Mouse (Mus musculus): ENCODE measurements around the gene Fbxo42.

Gene Fbxo42

GRCm38 (mm10) chr4:141175783-141176182 is 28.1 kb downstream of the Fbxo42 start:
- no peak for DNase-seq (ENCODE audit: low spot score in 2 of 2)

DNA sequence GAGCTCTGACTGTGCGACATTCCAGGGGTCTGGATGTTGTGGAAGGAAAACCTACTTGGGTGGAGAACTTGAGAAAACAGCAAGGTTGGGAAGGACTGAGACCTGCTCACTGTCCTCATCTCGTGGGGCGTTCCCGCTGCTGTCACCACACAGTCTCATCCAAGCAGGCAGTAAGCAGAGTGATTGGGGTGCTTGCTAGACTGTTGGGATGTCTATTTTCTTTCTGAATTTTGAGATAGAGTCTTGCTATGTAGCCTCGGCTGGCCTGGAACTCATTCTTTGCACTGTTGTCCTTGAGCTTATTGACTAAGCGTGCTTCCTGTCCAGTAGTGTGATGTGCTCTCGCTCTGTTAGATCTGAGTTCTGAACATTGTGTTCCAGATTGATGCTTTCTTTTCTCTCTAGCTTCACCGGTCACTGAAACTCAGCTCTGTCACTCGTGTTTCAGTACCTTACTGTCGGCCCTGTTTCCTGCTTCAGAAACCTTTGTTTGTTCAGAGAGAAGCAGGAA is 28.7 kb downstream of the Fbxo42 start:
- no peak for DNase-seq (ENCODE audit: low spot score in 2 of 2)

DNA sequence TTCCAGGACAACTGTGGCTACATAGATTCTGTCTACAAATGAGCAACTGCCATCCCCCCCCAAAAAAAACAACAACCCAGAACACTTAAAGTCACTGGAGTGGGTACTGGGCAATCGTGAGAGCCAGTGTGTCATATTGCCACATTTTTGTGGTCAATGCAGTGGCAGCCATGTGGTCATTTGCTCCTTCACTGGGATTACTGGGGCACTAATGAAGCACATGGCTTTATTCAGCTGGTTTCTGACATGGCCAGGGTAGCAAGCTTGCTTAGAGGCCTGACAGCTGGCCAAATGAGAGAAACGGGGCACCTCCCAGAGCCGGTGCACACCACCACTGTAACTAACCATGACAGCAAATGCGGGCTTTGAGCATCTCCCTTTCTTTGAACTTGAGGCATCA is 30.8 kb downstream of the Fbxo42 start:
- DNase-seq (ENCODE audit: low spot score in 2 of 2), result no peak

- no peak for DNase-seq (ENCODE audit: low spot score in 2 of 2)
Observed at GRCm38 (mm10) chr4:141180831-141181230, 33.1 kb downstream of the Fbxo42 start.

DNA sequence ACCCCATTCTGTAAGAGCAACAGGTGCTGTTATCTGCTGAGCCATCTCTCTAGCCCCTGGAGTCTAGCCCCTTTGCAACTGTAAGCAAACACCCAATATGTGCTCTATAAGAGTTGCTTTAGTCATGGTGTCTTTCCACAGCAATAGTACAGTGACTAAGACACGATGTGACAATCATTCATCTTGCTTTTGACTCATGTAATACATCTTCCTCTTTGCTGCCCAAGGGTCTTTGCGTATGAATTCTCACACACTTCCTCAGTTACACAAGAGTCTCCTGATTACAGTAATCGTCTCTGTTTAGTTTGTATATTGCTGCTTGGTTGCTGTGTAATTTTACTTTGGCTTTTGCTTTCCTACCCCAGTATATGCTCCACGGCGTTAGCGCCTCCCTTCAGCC is 34.3 kb downstream of the Fbxo42 start:
- DNase-seq (ENCODE audit: low spot score in 2 of 2), result no peak

GRCm38 (mm10) chr4:141183932-141184331 is 36.2 kb downstream of the Fbxo42 start:
- DNase-seq (ENCODE audit: low spot score in 2 of 2), result no peak

- no peak for DNase-seq (ENCODE audit: low spot score in 2 of 2)
Observed at GRCm38 (mm10) chr4:141184426-141184825, 36.7 kb downstream of the Fbxo42 start.

- DNase-seq (ENCODE audit: low spot score in 2 of 2), result no peak
Observed at GRCm38 (mm10) chr4:141186923-141187836, 39.5 kb downstream of the Fbxo42 start.

DNA sequence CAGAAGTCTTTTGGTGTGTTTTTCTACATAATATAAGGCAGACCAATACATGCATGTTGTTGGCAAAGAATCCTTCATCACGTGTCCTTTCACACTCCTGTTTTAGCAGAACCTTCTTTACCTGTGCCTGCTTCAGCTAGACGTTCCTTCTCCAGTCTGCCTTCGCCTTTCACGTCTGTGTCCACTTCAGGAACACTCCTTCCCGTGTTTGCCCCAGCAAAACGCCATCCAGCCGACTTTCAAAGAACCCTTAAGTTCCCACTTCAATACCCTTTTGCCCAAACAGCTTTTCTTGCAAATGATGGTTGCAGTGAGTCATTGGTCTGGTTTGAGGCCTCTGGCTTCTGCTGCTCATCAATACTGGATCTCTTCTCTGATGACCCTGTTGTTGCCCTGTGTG is 43.6 kb downstream of the Fbxo42 start:
- DNase-seq (ENCODE audit: low spot score in 2 of 2), result no peak

- DNase-seq (ENCODE audit: low spot score in 2 of 2), result no peak
Observed at GRCm38 (mm10) chr4:141194553-141194952, 46.8 kb downstream of the Fbxo42 start.

DNA sequence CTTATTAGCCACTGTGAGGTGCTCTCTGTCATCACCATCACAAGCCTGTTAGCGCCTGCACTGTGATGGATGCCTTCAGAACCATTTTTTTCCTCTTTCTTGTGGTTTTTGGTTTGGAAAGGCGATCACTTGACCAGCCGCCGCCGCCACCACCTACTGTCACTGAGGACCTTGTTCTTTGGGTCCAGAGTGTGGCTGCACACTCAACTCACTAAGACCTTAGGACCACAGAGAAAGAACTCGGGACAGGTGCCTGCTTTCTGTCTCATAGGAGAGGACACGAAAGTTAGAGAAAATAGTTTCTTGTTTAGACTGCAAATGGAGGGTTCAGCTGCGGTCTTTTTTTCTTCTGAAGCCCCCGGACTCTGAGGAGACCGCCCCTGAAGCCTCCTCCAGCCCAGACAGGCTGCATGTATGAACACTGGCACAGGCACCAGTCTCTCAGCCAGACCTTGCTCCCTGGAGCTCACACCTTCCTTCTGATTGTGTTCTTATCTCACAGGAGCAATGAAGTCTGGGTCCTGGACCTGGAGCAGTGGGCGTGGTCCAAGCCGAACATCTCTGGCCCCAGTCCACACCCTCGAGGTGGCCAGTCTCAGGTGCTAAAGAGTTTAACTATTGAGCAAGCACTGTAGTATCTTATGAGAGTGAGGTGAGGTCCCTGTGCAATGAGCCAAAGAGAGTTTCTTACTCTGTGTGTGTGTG is 49.4 kb downstream of the Fbxo42 start:
- DNase-seq (ENCODE audit: low spot score in 2 of 2), result no peak

GRCm38 (mm10) chr4:141197686-141198035 is 49.9 kb downstream of the Fbxo42 start:
- DNase-seq (ENCODE audit: low spot score in 2 of 2), result no peak

- no peak for DNase-seq (ENCODE audit: low spot score in 2 of 2)
Observed at GRCm38 (mm10) chr4:141200906-141201305, 53.2 kb downstream of the Fbxo42 start.

- DNase-seq (ENCODE audit: low spot score in 2 of 2), result no peak
Observed at GRCm38 (mm10) chr4:141202192-141202591, 54.5 kb downstream of the Fbxo42 start.

- DNase-seq (ENCODE audit: low spot score in 2 of 2), result no peak
Observed at GRCm38 (mm10) chr4:141204580-141205061, 56.9 kb downstream of the Fbxo42 start.

- no peak for DNase-seq (ENCODE audit: low spot score in 2 of 2)
Observed at GRCm38 (mm10) chr4:141207081-141207480, 59.4 kb downstream of the Fbxo42 start.

DNA sequence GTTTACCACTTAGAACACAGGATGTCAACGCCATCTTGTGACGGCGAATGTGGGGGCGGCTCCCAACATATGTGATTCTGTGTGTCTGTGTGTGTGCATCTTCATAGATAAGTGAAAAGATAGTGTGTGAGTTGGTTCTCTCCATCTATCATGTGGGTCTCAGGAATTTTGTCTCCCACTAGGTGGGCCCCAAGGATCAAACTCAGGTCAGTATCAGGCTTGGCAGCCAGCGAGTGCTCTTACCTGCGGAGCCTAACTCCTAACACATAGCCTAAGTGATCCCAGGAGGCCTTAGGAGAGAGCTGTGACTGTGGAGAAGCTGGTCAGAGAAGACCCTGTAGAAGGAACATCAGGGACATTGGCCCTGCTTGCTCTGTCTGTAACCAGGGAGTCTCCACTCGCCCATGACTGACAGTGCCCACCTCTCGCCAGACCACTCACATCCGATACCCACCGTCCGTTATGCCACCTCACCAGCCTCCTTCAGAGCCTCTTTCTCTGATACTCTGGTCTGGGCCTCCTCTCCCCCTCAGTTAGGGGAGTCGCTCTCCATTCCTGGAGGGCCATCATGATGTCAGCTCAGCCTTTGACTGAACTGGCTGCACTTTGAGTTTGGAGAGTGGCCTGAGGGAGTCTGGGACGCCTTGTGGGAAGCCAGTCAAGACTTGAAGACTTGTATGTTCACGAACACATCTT is 63.0 kb downstream of the Fbxo42 start:
- peak in 1 of 2 experiments; percentile 19 for DNase-seq (ENCODE audit: low spot score in 2 of 2)

- DNase-seq (ENCODE audit: low spot score in 2 of 2), result no peak
Observed at GRCm38 (mm10) chr4:141211646-141212045, 63.9 kb downstream of the Fbxo42 start.

DNA sequence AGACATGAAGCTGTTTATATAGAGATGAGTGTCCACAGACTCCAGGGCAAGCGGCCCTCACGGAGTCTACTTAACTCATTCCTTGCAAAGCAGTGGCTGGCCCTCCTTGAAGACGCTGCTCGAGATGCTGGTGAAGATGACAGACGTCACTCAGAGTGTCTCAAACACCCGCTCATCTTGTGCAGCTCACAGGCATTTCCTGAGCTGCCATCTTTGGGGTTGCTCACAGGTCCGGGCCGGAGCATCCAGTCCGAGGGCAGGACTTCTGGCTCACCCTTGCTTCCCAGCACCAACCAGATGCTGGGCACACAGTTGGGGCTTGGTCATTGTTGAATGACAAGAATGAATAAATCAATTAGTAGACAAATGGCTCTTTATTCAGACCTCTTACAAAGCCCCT is 65.2 kb downstream of the Fbxo42 start:
- DNase-seq (ENCODE audit: low spot score in 2 of 2), result no peak

GRCm38 (mm10) chr4:141213342-141213741 is 65.6 kb downstream of the Fbxo42 start:
- no peak for DNase-seq (ENCODE audit: low spot score in 2 of 2)

GRCm38 (mm10) chr4:141213770-141214336 is 66.1 kb downstream of the Fbxo42 start, which contains the start of gene Rsg1:
Gene Rsg1 (plus strand): TSS chr4:141213956.
- peak; percentile 92 to 93 for DNase-seq (ENCODE audit: low spot score in 2 of 2)
